Mouse (Mus musculus) lung, adult 10 weeks (tissue): ENCODE measurements around the gene Nlrp9a. TPM values are rescaled to one million over a fixed set of nuclear protein-coding genes. Genes with fewer than 3 reads are reported as not detected.

Experiments used
- polyA plus RNA-seq: library from polyadenylated mRNA; stranded (reverse); fragments of 350-450 nt; fragmentation: Illumina TruSeq; extraction: RNeasy Lipid Tissue Mini Kit (QIAGEN cat#74804); gene quantifications from one replicate; pipeline ENCODE4 v1.2.3, GENCODE M21; 2014; ENCODE audit warnings: low read depth, low replicate concordance; ENCODE audit not compliant: insufficient read depth

The Nlrp9a gene
- polyA plus RNA-seq = not detected

GRCm38 (mm10) chr7:26534723-26535122 lies at the start of gene Nlrp9a:
Gene Nlrp9a (plus strand): TSS chr7:26535023.

DNA sequence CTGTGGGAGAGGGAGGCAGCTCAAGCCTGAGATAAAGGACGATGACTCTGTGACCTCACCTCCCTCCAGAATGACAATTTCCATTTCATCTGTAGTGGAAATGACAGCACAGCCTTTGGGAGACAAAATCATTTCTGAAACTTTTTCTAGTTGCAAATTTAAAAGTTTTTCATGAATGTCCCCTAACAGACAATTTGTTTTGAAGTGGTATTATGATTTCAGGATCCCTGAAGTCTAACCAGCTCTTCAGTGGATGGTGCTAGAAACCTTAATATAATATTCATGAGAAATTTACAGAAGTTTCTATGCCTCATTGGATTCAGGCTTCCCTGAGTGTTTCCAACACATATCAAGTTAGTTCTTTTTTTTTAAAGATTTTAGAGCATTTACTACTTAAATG lies 83.5 kb downstream of the Nlrp9a start, which contains the start of gene Vmn1r185:
TSS of gene Vmn1r185 (minus strand) at position 101 of the 400 bp plus-strand sequence.

Other genes starting within 250 kb of the Nlrp9a start
- not detected for gene Cyp2a4, start 227.9 kb upstream of the Nlrp9a start, polyA plus RNA-seq
- not detected for gene Nlrp9c, start 131.3 kb upstream of the Nlrp9a start, polyA plus RNA-seq
- not detected for gene Nlrp4a, start 99.9 kb upstream of the Nlrp9a start, polyA plus RNA-seq
- gene Vmn1r185, start 83.4 kb downstream of the Nlrp9a start, polyA plus RNA-seq = not detected
- gene Cyp2b23, start 151.4 kb downstream of the Nlrp9a start, polyA plus RNA-seq = not detected
- not detected for gene Cyp2b19, start 222.1 kb downstream of the Nlrp9a start, polyA plus RNA-seq